8 mouse cellular contexts compared by ENCODE assay signal in the genomic region with DNA sequence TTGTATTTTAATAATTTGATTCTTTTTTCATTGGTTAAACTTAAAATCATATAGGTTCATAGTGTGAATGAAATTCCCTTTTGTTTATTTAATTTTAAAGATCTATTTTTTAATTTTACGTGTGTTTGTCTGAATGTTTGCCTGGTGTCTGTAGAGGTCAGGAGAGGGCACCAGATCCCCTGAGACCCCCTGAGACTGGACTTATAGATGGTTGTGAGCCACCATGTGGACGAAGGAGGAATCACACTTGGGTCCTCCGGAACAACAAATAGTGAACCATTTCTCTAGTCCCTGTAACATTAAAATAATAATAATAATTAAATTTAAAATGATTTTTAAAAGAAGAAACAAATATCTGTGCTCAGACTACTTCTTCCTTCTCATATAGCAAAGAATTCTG. TPM values are rescaled to one million over a fixed set of nuclear protein-coding genes. Genes with fewer than 3 reads are reported as not detected.
A peak's percentile ranks its signal among the peaks of the same experiment; 100 is the strongest.
DNase-seq lines count a peak whose midpoint lies in the region; ATAC-seq lines count a peak whose summit lies in the region.

No protein-coding gene starts in this region.

- H3K4me2 ChIP-seq in midbrain, embryonic 11.5 days = no peak overlapping the region
- no peak overlapping the region for H3K4me2 ChIP-seq in midbrain, embryonic 16.5 days (ENCODE audit: low read length)

- no peak overlapping the region for H3K9ac ChIP-seq in midbrain, embryonic 11.5 days (ENCODE audit: low read length)
- no peak overlapping the region for H3K9ac ChIP-seq in midbrain, embryonic 16.5 days (ENCODE audit: low read depth, low read length)

- DNase-seq in cerebellum, postnatal 10 days = peak; percentile 85
- no peak for DNase-seq in cerebellum, postnatal 36 days
- DNase-seq in midbrain, embryonic 11.5 days (ENCODE audit: low spot score, missing footprints) = peak; percentile 96
- DNase-seq in c-Kit-positive CD71-positive TER-119-positive erythroid progenitor cells, embryonic 14.5 days (ENCODE audit: low spot score) = peak; percentile 22
- DNase-seq in lung, postnatal 36 days = peak; percentile 68
- peak; percentile 72 for DNase-seq in thymus, postnatal 0 days (ENCODE audit: low spot score)

- ATAC-seq in midbrain, embryonic 11.5 days (ENCODE audit: low FRiP score) = peak; percentile 62; the same call in 1 of the 2 replicates
- ATAC-seq in midbrain, embryonic 16.5 days = no peak
- ATAC-seq in hematopoietic stem cell, adult 5-6 weeks (replicated peaks in 1 of 2; ENCODE audit: insufficient read depth in 1 of 2, low FRiP score in 2 of 2, low TSS enrichment in 1 of 2, low read depth in 1 of 2, poor library complexity in 2 of 2, severe bottlenecking in 2 of 2) = peak; percentile 44 to 68; a peak in 1 of 4 replicates

- no peak overlapping the region for H3K4me3 ChIP-seq in midbrain, embryonic 11.5 days (ENCODE audit: low read depth, low read length)
- H3K4me3 ChIP-seq in midbrain, embryonic 16.5 days (ENCODE audit: low read depth, low read length) = no peak overlapping the region

- H3K9me3 ChIP-seq in midbrain, embryonic 11.5 days (ENCODE audit: control insufficient read depth, low read length) = no peaks in the 10 kb centered on the region
- H3K9me3 ChIP-seq in midbrain, embryonic 16.5 days (replicated peaks; ENCODE audit: control insufficient read depth, low read length, poor library complexity, severe bottlenecking) = no peaks in the 10 kb centered on the region

- H3K27ac ChIP-seq in midbrain, embryonic 11.5 days (ENCODE audit: low read depth, low read length) = no peak overlapping the region
- H3K27ac ChIP-seq in midbrain, embryonic 16.5 days (ENCODE audit: low read length) = no peak overlapping the region

- H3K27me3 ChIP-seq in midbrain, embryonic 11.5 days (ENCODE audit: control insufficient read depth, insufficient read depth, low read length) = no peaks in the 10 kb centered on the region
- H3K27me3 ChIP-seq in midbrain, embryonic 16.5 days (ENCODE audit: control insufficient read depth, insufficient read depth, low read depth, low read length) = no peaks in the 10 kb centered on the region

- no peaks in the 10 kb centered on the region for H3K36me3 ChIP-seq in midbrain, embryonic 11.5 days (ENCODE audit: control insufficient read depth, insufficient read depth, low read length)
- H3K36me3 ChIP-seq in midbrain, embryonic 16.5 days (ENCODE audit: control insufficient read depth, insufficient read depth, low read length) = no peaks in the 10 kb centered on the region

- WGBS in midbrain, embryonic 11.5 days = 34% methylated on average over 3 of the region's 3 CpGs
- WGBS in midbrain, embryonic 16.5 days = 32% methylated on average over 3 of the region's 3 CpGs

- no peaks in the 10 kb centered on the region for H3K4me1 ChIP-seq in midbrain, embryonic 11.5 days (ENCODE audit: control insufficient read depth, insufficient read depth, low read length)
- no peaks in the 10 kb centered on the region for H3K4me1 ChIP-seq in midbrain, embryonic 16.5 days (ENCODE audit: control insufficient read depth, insufficient read depth, low read length)

RNA-seq across cellular contexts. Expression of a gene that starts 7.7 kb away (rescaled TPM):
- 44.4 and 49.5 TPM in 2 replicates for polyA plus RNA-seq in midbrain, embryonic 11.5 days (2014; fragmentation: Nextera tagmentation; extraction: Ambion mirVana)
- 42.2 and 42.3 TPM in 2 replicates for polyA plus RNA-seq in midbrain, embryonic 16.5 days (2015; fragmentation: Nextera tagmentation; extraction: Ambion mirVana)
- 46.5 and 75.5 TPM in 2 replicates for total RNA-seq in hematopoietic stem cell, adult 5-6 weeks (2017)
- polyA plus RNA-seq in thymus, postnatal 0 days (2015; fragmentation: Nextera tagmentation; extraction: Ambion mirVana) = 52.0 and 52.2 TPM in 2 replicates

RNA-seq across cellular contexts. Expression of a gene that starts 59.9 kb away (rescaled TPM):
- 0.07 and 0.27 TPM in 2 replicates for polyA plus RNA-seq in midbrain, embryonic 11.5 days (2014; fragmentation: Nextera tagmentation; extraction: Ambion mirVana)
- polyA plus RNA-seq in midbrain, embryonic 16.5 days (2015; fragmentation: Nextera tagmentation; extraction: Ambion mirVana) = 0.34 and 0.55 TPM in 2 replicates
- total RNA-seq in hematopoietic stem cell, adult 5-6 weeks (2017) = not detected in 2 replicates
- 0.26 TPM in 2 replicates for polyA plus RNA-seq in thymus, postnatal 0 days (2015; fragmentation: Nextera tagmentation; extraction: Ambion mirVana)

Comparison
In these comparisons a context has a peak if more than half of its experiments do, and no peak if none do; other contexts are left out.
1. DNase-seq: peak in cerebellum, postnatal 10 days (2 of 2), midbrain, embryonic 11.5 days (single experiment), c-Kit-positive CD71-positive TER-119-positive erythroid progenitor cells, embryonic 14.5 days (single experiment), lung, postnatal 36 days (single experiment) and thymus, postnatal 0 days (single experiment); none in cerebellum, postnatal 36 days (0 of 2).